Mouse (Mus musculus): ENCODE results near the gene Nosip.

DNA sequence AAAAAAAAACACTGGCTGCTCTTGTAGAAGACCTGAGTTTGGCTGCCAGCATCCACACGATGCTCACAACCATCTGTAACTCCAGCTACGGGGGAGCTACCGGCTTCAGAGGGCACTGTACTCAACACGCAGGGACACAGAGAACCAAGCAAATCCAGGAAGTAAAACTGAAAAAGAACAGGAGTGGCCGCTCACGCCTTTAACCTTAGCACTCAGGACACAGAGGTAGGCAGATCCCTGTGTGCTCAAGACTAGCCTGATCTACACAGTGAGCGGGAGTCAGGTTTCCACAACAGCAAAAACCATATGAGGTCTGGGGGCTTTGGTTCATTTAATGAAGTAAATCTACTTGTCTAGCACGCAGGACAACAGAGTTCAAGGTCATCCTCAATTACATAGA is 43.3 kb downstream of the Nosip start:
- TF ChIP-seq TAL1 (IDR thresholded peaks at IDR 0.05; ENCODE audit: low read length) (no peak), GATA1 (IDR thresholded peaks at IDR 0.05; ENCODE audit: low read length) (no peak)
